In genomic region chr4:81498133-81498532, GRCm38 (mm10) we compare ENCODE assay signal across 10 mouse cellular contexts. TPM values are rescaled to one million over a fixed set of nuclear protein-coding genes. Genes with fewer than 3 reads are reported as not detected.
DNase-seq lines count a peak whose midpoint lies in the region; ATAC-seq and TF ChIP-seq lines count a peak whose summit lies in the region.
"Had no signal": no experiment of that assay in that cellular context is flagged by ENCODE, and none has a peak within 500 bp of the region (broad histone marks: within the 10 kb centered on the region; RNA-seq: fewer than 3 reads in every experiment).

No protein-coding gene starts in this region.

- no peak overlapping the region for H3K4me2 ChIP-seq in CH12.LX (ENCODE audit: insufficient read depth, low read depth, poor library complexity, severe bottlenecking)
- H3K4me2 ChIP-seq: neural tube, embryonic 13.5 days had no signal

- H3K4me3 ChIP-seq in left cerebral cortex, adult 2 months: no peak overlapping the region
- H3K4me3 ChIP-seq in CH12.LX (replicated peaks in 1 of 3; ENCODE audit: low read depth in 2 of 3, low read length in 2 of 3, poor library complexity in 1 of 3): no peak overlapping the region
- H3K4me3 ChIP-seq: neural tube, embryonic 13.5 days had no signal

- intact Hi-C loops in left cerebral cortex, adult 2 months (cut with DNase I): loop anchor here (2.0 to 5.0 kb wide), 3 partner anchors 64 to 1434 kb away; no protein-coding TSS in a partner anchor

- H3K9ac ChIP-seq in CH12.LX (ENCODE audit: insufficient read depth, low read depth): no peak overlapping the region
- H3K9ac ChIP-seq: neural tube, embryonic 13.5 days had no signal

- no peak for TF ChIP-seq POLR2A in CH12.LX (IDR thresholded peaks at IDR 0.05; ENCODE audit: low read depth, low read length)

- peak; percentile 40 for TF ChIP-seq RAD21 in CH12.LX (IDR thresholded peaks at IDR 0.05; ENCODE audit: low read depth, low read length)

- peak; percentile 28 for DNase-seq in gastrocnemius, adult 18-20 months (ENCODE audit: low spot score)
- DNase-seq in gastrocnemius, postnatal 25 days: no peak
- no peak for DNase-seq in left cerebral cortex, adult 2 months (ENCODE audit: extremely low spot score in 1 of 2, low spot score in 2 of 2)
- no peak for DNase-seq in left cerebral cortex, adult 18-20 months (ENCODE audit: low spot score in 2 of 2)
- peak; percentile 3 for DNase-seq in CH12.LX (ENCODE audit: extremely low read depth)
- DNase-seq in brain, embryonic 18.5 days (ENCODE audit: low read depth, low spot score): peak; percentile 56
- no peak for DNase-seq in adrenal gland, adult 2 months
- DNase-seq: adrenal gland, adult 8-10 months had no signal

- TF ChIP-seq EP300 in CH12.LX (IDR thresholded peaks at IDR 0.05; ENCODE audit: low read length): no peak

- no peak for ATAC-seq in inflammation-experienced regulatory T-cells, adult 6 months

- H3K27me3 ChIP-seq in CH12.LX (replicated peaks): no peaks in the 10 kb centered on the region
- H3K27me3 ChIP-seq: neural tube, embryonic 13.5 days had no signal

- H3K79me2 ChIP-seq in CH12.LX (replicated peaks; ENCODE audit: control insufficient read depth, extremely low read depth, insufficient read depth, poor library complexity, severe bottlenecking): no peaks in the 10 kb centered on the region

- H3K4me1 ChIP-seq in CH12.LX (ENCODE audit: control insufficient read depth in 1 of 2, insufficient read depth in 2 of 2): no peaks in the 10 kb centered on the region
- H3K4me1 ChIP-seq: neural tube, embryonic 13.5 days had no signal

- no peak overlapping the region for H3K27ac ChIP-seq in left cerebral cortex, adult 2 months
- H3K27ac ChIP-seq in CH12.LX (ENCODE audit: insufficient read depth, low read depth): no peak overlapping the region
- H3K27ac ChIP-seq: neural tube, embryonic 13.5 days had no signal

- dilution Hi-C loops in CH12.LX (cut with MboI; ENCODE audit: extremely low pct_ligation_motif_present, extremely low pct_unique_long_range_greater_than_20kb, low sequenced_read_pairs): no loop called here

- H3K9me3 ChIP-seq in CH12.LX (replicated peaks; ENCODE audit: low read length): no peaks in the 10 kb centered on the region
- H3K9me3 ChIP-seq: neural tube, embryonic 13.5 days had no signal

- no peaks in the 10 kb centered on the region for H3K36me3 ChIP-seq in CH12.LX (replicated peaks in 1 of 2; ENCODE audit: control insufficient read depth in 1 of 2, insufficient read depth in 1 of 2, low read length in 1 of 2)
- H3K36me3 ChIP-seq: neural tube, embryonic 13.5 days had no signal

- in situ Hi-C loops in CH12.LX (cut with MboI; ENCODE audit: low pct_ligation_motif_present, low pct_unique_long_range_greater_than_20kb, low sequenced_read_pairs): no loop called here

- TF ChIP-seq CTCF in left cerebral cortex, adult 2 months (IDR thresholded peaks at IDR 0.05): peak; percentile 73
- peak in 1 of 2 experiments; percentile 35; a peak in 2 of 4 replicates for TF ChIP-seq CTCF in CH12.LX (conservative IDR thresholded peaks at IDR 0.05 in 1 of 2, IDR thresholded peaks at IDR 0.05 in 1 of 2; ENCODE audit: low read depth in 2 of 2, low read length in 2 of 2)

TF ChIP-seq in CH12.LX, 34 proteins besides CTCF, POLR2A, EP300 and RAD21:
- TF ChIP-seq ZNF384 (IDR thresholded peaks at IDR 0.05; ENCODE audit: low read depth, low read length): peak; percentile 39; the same call in 1 of the 2 replicates
- TF ChIP-seq MXI1 (IDR thresholded peaks at IDR 0.05; ENCODE audit: low read depth, low read length): no peak
- no peak for TF ChIP-seq CHD2 (IDR thresholded peaks at IDR 0.05; ENCODE audit: low read length)

RNA-seq across cellular contexts. Expression of gene Mpdz, which starts 55.5 kb away (rescaled TPM):
- 10 to 100 TPM; 60.0 to 64.4 TPM for total RNA-seq in gastrocnemius, adult 18-20 months (2021)
- total RNA-seq in gastrocnemius, postnatal 25 days (2021): 10 to 100 TPM; 41.7 to 48.3 TPM
- total RNA-seq in left cerebral cortex, adult 2 months (2021): 10 to 100 TPM; 60.2 to 64.0 TPM
- 10 to 100 TPM; 57.9 to 62.5 TPM for total RNA-seq in left cerebral cortex, adult 18-20 months (2021)
- total RNA-seq in CH12.LX (2012; rRNA removed) (not detected in 2 replicates), CH12.LX (2014; rRNA removed) (not detected in 2 replicates)
- polyA plus RNA-seq in CH12.LX (2012; ENCODE audit: insufficient read length, low read depth): not detected in 2 replicates
- under 1 TPM in 1 of 3 experiments, not detected in 2; 0.90 TPM for polyA plus RNA-seq in inflammation-experienced regulatory T-cells, adult 6 months (2017; shearing (Covaris generic))
- 100 to 1,000 TPM in 1 of 2 experiments, 10 to 100 TPM in 1; 95.2 to 101 TPM for total RNA-seq in adrenal gland, adult 2 months (2021)
- 12.6 and 15.9 TPM in 2 replicates for polyA plus RNA-seq in adrenal gland, adult 2 months (2012; rRNA removed)

Comparison
In these comparisons a context has a peak if more than half of its experiments do, and no peak if none do; other contexts are left out.
1. DNase-seq: peak in gastrocnemius, adult 18-20 months (single experiment), CH12.LX (single experiment) and brain, embryonic 18.5 days (single experiment); none in gastrocnemius, postnatal 25 days (single experiment), left cerebral cortex, adult 2 months (0 of 2), left cerebral cortex, adult 18-20 months (0 of 2) and adrenal gland, adult 2 months (single experiment).
2. RNA of gene Mpdz, which starts 55.5 kb away (total RNA-seq): 95.2 to 101 TPM in adrenal gland, adult 2 months, 60.0 to 64.4 TPM in gastrocnemius, adult 18-20 months, 60.2 to 64.0 TPM in left cerebral cortex, adult 2 months, 57.9 to 62.5 TPM in left cerebral cortex, adult 18-20 months and 41.7 to 48.3 TPM in gastrocnemius, postnatal 25 days; not detected in CH12.LX; every median in the first group is over 10 times any median in the second.